Mouse (Mus musculus): ENCODE results near the gene Smim13. TPM values are rescaled to one million over a fixed set of nuclear protein-coding genes. Genes with fewer than 3 reads are reported as not detected.
"Not testable (repeated sequence)": the region's sequence is repeated elsewhere in the genome, so short reads cannot be mapped to it uniquely, and the experiment has no call there.

Smim13 gene
- polyA plus RNA-seq, 1 experiment from 2014 or later: 22.4 TPM

DNA sequence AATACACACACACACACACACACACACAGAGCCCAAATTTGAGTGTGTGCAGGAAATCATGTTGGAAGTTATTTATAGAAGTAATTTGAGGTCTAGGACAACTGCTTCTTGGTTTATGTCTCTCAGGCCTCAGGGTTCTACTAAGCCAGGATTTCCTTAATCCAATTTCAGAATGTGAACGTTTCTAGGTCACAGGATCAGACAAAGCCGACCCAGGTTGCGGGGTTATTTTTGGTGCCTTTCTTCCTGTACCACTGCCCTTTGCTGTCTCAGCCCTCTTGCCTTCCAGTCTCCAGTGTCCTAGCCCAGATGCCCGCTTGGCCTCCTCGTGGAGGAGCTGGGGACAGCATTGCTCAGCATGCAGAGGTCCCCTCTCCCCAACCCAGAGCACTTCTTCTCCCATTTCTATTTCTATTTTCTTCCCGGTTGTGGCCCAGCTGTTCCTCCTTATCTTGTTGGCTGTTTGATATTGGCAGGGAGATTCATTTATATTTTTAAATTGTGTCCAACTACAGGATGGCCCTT lies 5.3 kb upstream of the Smim13 start:
- Histone ChIP-seq H3K4me3 (no peak overlapping the region), H3K4me2 (no peak overlapping the region), H3K27me3 (no peaks in the 10 kb centered on the region), H3K36me3 (no peaks in the 10 kb centered on the region), H3K9ac (no peak overlapping the region), H3K4me1 (replicated peaks) (peaks cover 7% of the 10 kb centered on the region), H3K9me3 (no peaks in the 10 kb centered on the region), H3K27ac (replicated peaks) (no peak overlapping the region)
- ATAC-seq (ENCODE audit: low read depth): no peak
- 75% methylated on average over 6 of the region's 6 CpGs for WGBS

GRCm38 (mm10) chr13:41248751-41249520 lies 708 bp upstream of the Smim13 start:
- Histone ChIP-seq H3K9me3 (no peaks in the 10 kb centered on the region), H3K9ac (peak overlapping the region; percentile 63), H3K36me3 (no peaks in the 10 kb centered on the region), H3K27me3 (no peaks in the 10 kb centered on the region), H3K4me3 (peak overlapping the region; percentile 79), H3K27ac (replicated peaks) (peak overlapping the region; percentile 53), H3K4me1 (replicated peaks) (peaks cover 27% of the 10 kb centered on the region), H3K4me2 (peak overlapping the region; percentile 71)
- ATAC-seq (ENCODE audit: low read depth): peak; percentile 19; the same call in 1 of the 2 replicates
- 41% methylated on average over 12 of the region's 12 CpGs for WGBS

- no peaks in the 10 kb centered on the region for H3K27me3 ChIP-seq
- peak overlapping the region; percentile 79 for H3K4me3 ChIP-seq
- peaks cover 27% of the 10 kb centered on the region for H3K4me1 ChIP-seq (replicated peaks)
- no peak; the same call in 1 of the 2 replicates for ATAC-seq (ENCODE audit: low read depth)
- WGBS: 2% methylated on average over 27 of the region's 27 CpGs
- H3K4me2 ChIP-seq: peak overlapping the region; percentile 71
- no peaks in the 10 kb centered on the region for H3K36me3 ChIP-seq
- no peaks in the 10 kb centered on the region for H3K9me3 ChIP-seq
- H3K9ac ChIP-seq: peak overlapping the region; percentile 84
- peak overlapping the region; percentile 92; the same call in 1 of the 2 replicates for H3K27ac ChIP-seq (replicated peaks)
These were observed 806 bp downstream of the Smim13 start for GRCm38 (mm10) chr13:41250318-41250981.

- peak overlapping the region; percentile 79 for H3K4me3 ChIP-seq
- peaks cover 27% of the 10 kb centered on the region for H3K4me1 ChIP-seq (replicated peaks)
- WGBS: 93% methylated on average over 5 of the region's 5 CpGs
- H3K9me3 ChIP-seq; H3K27me3 ChIP-seq; H3K9ac ChIP-seq; ATAC-seq (ENCODE audit: low read depth); H3K36me3 ChIP-seq; H3K27ac ChIP-seq (replicated peaks): not testable (repeated sequence)
- H3K4me2 ChIP-seq: peak overlapping the region; percentile 71
These were observed 1.6 kb downstream of the Smim13 start for GRCm38 (mm10) chr13:41251232-41251631.

- Histone ChIP-seq H3K4me1 (replicated peaks) (peaks cover 27% of the 10 kb centered on the region), H3K9me3 (no peaks in the 10 kb centered on the region), H3K36me3 (no peaks in the 10 kb centered on the region), H3K4me3 (no peak overlapping the region), H3K9ac (no peak overlapping the region), H3K27me3 (no peaks in the 10 kb centered on the region), H3K4me2 (no peak overlapping the region), H3K27ac (replicated peaks) (no peak overlapping the region)
- 77% methylated on average over 5 of the region's 5 CpGs for WGBS
- ATAC-seq (ENCODE audit: low read depth): no peak
These were observed 2.0 kb downstream of the Smim13 start for GRCm38 (mm10) chr13:41251667-41252066.

DNA sequence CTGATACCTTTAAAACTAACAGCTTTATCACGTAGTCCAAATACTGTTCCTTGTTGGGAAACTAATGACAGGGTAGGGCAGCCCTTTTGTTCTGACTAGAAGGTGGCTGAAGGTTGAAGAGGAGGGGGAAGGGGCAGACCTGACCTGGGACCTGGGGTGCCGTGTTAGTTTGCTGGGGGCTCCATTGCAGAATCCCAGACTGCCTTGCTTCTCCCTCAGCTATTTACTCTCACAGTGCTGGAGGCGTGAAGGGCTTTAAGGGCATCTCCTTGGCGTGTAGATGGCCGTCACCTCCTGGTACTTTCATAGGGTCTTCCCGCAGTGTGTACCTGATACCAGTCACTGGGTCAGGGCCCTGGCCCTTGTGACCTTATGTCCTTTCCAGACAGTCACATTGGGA lies 2.5 kb downstream of the Smim13 start:
- Histone ChIP-seq H3K27me3 (no peaks in the 10 kb centered on the region), H3K4me1 (replicated peaks) (peaks cover 27% of the 10 kb centered on the region), H3K4me2 (no peak overlapping the region), H3K27ac (replicated peaks) (no peak overlapping the region), H3K4me3 (no peak overlapping the region), H3K9ac (no peak overlapping the region), H3K9me3 (no peaks in the 10 kb centered on the region), H3K36me3 (no peaks in the 10 kb centered on the region)
- no peak for ATAC-seq (ENCODE audit: low read depth)
- WGBS: 86% methylated on average over 6 of the region's 6 CpGs

DNA sequence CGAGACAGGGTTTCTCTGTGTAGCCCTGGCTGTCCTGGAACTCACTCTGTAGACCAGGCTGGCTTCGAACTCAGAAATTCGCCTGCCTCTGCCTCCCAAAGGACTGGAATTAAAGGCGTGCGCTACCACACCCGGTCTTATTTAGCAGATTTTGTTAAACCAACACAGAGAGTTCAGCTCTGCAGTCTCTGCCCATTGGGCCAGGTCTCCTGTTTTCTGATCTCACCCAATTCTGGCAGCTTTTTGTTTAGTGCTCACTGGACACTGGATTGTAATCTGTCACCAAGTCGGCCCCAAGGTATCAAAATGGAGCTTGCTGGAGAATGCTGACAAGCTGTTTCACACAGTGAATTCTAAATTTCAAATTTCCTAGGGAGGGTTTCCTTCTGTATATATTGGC lies 3.1 kb downstream of the Smim13 start:
- ATAC-seq (ENCODE audit: low read depth): no peak
- 89% methylated on average over 7 of the region's 7 CpGs for WGBS
- Histone ChIP-seq H3K27ac (replicated peaks) (no peak overlapping the region), H3K4me2 (no peak overlapping the region), H3K4me1 (replicated peaks) (peaks cover 27% of the 10 kb centered on the region), H3K36me3 (no peaks in the 10 kb centered on the region), H3K4me3 (no peak overlapping the region), H3K27me3 (no peaks in the 10 kb centered on the region), H3K9ac (no peak overlapping the region), H3K9me3 (no peaks in the 10 kb centered on the region)

GRCm38 (mm10) chr13:41256126-41256525 lies 6.5 kb downstream of the Smim13 start:
- Histone ChIP-seq H3K4me2 (no peak overlapping the region), H3K4me1 (replicated peaks) (peaks cover 10% of the 10 kb centered on the region), H3K9me3 (no peaks in the 10 kb centered on the region), H3K9ac (no peak overlapping the region), H3K27me3 (no peaks in the 10 kb centered on the region), H3K36me3 (no peaks in the 10 kb centered on the region), H3K27ac (replicated peaks) (no peak overlapping the region), H3K4me3 (no peak overlapping the region)
- WGBS: 92% methylated on average over 5 of the region's 5 CpGs
- ATAC-seq (ENCODE audit: low read depth): no peak

GRCm38 (mm10) chr13:41256962-41257361 lies 7.3 kb downstream of the Smim13 start:
- no peak overlapping the region for H3K27ac ChIP-seq (replicated peaks)
- no peaks in the 10 kb centered on the region for H3K27me3 ChIP-seq
- H3K9me3 ChIP-seq: no peaks in the 10 kb centered on the region
- H3K4me1 ChIP-seq (replicated peaks): peaks cover 4% of the 10 kb centered on the region
- H3K9ac ChIP-seq: no peak overlapping the region
- ATAC-seq (ENCODE audit: low read depth): no peak
- H3K4me2 ChIP-seq: no peak overlapping the region
- no peak overlapping the region for H3K4me3 ChIP-seq
- H3K36me3 ChIP-seq: no peaks in the 10 kb centered on the region
- WGBS: 94% methylated on average over 3 of the region's 3 CpGs

GRCm38 (mm10) chr13:41257851-41258250 lies 8.2 kb downstream of the Smim13 start:
- WGBS: 84% methylated on average over 4 of the region's 4 CpGs
- Histone ChIP-seq H3K9me3 (no peaks in the 10 kb centered on the region), H3K36me3 (no peaks in the 10 kb centered on the region), H3K4me1 (replicated peaks) (no peaks in the 10 kb centered on the region), H3K4me3 (no peak overlapping the region), H3K27ac (replicated peaks) (no peak overlapping the region), H3K9ac (no peak overlapping the region), H3K27me3 (no peaks in the 10 kb centered on the region), H3K4me2 (no peak overlapping the region)
- no peak for ATAC-seq (ENCODE audit: low read depth)

DNA sequence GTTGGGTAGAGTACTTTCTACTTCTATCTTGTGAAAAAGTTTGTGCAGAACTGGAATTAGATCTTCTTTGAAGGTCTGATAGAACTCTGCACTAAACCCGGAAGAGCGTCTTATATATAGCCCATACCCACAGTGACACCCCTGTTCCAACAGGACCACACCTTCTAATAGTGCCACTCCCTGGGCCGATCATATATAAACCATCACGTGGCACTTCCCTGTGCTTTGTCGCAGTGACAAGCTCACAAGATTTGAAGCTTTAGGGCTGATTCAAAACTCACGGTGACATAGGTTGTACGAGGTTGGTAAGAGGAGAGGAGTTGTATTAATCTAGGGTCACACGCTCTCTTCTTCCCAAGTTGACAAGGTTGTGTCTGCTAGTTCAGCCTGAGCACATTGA lies 12.0 kb downstream of the Smim13 start:
- H3K9me3 ChIP-seq; ATAC-seq (ENCODE audit: low read depth); H3K27me3 ChIP-seq; H3K4me1 ChIP-seq (replicated peaks); H3K4me3 ChIP-seq; H3K9ac ChIP-seq; H3K4me2 ChIP-seq; H3K36me3 ChIP-seq; H3K27ac ChIP-seq (replicated peaks): not testable (repeated sequence)
- 93% methylated on average over 8 of the region's 8 CpGs for WGBS

DNA sequence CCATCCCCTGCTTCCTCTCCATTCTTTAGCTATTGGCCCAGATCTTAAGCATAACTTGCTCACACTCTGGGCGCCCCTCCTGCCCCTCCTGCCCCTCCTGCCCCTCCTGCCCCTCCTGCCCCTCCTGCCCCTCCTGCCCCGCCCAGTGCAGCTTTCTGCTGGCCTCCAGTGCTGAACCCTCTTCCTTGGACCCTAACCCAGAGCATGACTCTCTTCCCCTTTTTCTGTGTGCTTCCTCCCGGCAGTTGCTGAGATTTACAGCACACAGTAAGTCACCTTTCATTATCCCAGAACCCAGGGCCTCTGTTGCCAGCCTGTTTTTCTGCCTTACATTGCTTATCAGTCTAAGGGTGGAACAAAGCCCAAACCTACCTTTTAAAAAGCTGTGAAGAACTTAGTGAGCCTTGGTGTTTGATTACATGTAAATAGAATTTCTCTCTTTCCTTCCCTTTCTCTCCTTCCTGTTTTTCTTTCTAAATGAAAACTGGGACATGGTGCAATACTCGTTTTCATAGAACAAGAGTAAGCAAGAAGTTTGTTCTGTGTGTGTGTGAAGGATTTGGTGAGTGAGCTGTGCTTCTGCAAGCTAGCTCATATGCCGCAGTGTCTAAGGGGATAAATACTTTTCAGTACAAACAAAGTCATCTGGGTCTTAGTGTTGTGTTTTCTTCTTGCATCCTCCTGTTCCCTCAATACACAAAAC lies 13.8 kb downstream of the Smim13 start:
- Histone ChIP-seq H3K4me3 (no peak overlapping the region), H3K9ac (no peak overlapping the region), H3K9me3 (no peaks in the 10 kb centered on the region), H3K36me3 (no peaks in the 10 kb centered on the region), H3K4me1 (replicated peaks) (peaks cover 6% of the 10 kb centered on the region; the same call in 1 of the 2 replicates), H3K27me3 (no peaks in the 10 kb centered on the region), H3K4me2 (no peak overlapping the region), H3K27ac (replicated peaks) (no peak overlapping the region)
- ATAC-seq (ENCODE audit: low read depth): no peak
- WGBS: 77% methylated on average over 5 of the region's 5 CpGs

Measured in neural tube, embryonic 13.5 days (tissue).